Mouse (Mus musculus): ENCODE results near the gene Arl5c.

DNA sequence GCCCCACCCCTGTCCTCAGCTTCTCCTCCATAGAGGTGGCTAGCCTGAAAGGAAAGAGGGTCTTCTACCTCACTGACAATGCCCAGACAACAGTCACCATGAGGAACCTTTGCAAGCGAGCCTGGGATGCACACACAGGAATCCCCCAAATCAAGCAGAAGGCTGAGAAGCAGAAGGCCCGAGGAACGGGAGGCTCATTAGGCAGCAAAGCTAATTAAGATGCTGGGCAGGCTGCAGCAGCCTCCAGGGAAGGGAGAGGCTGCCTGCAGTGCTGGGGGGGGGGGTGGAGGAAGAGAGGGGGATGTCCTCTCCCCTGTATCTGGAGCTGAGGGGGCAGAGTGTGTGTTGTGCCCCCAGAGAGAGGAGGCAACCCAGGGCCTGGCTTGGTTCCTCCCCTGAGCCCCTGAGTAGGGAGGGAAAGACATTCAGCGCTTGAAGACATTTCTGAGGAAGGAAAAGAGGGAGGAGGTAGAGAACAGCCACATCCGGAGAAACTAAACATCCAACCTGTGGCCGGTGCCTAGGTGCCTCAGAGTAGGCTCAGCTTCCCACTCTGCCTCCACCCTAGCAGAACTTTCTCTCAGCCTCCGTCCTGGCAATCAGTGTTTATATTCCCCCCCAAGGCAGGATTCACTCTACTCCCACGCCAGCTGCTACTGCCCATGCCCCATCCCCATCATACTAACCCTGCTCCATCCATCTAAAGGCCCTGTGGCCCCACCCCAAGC lies 24.1 kb upstream of the Arl5c start:
- TF ChIP-seq POLR2A (IDR thresholded peaks at IDR 0.05; ENCODE audit: low read depth, low read length) (no peak), CTCF (IDR thresholded peaks at IDR 0.05; ENCODE audit: extremely low read depth, insufficient read length, insufficient replicate concordance, low read depth, low read length) (no peak)
